Mouse (Mus musculus): ENCODE measurements at regions not wholly inside any gene's neighbourhood (a gene's known extent, or its start where the extent isn't known, plus 50 kb on each side); places are given as distances from the start of the nearest gene placed in this dataset.

- no peak for TF ChIP-seq POLR2A (IDR thresholded peaks at IDR 0.05; ENCODE audit: borderline replicate concordance, control insufficient read depth, low read depth, low read length)
- TF ChIP-seq CTCF (IDR thresholded peaks at IDR 0.05; ENCODE audit: control insufficient read depth, insufficient read depth, low read length) = no peak
Observed at GRCm38 (mm10) chr1:183780180-183780579, 232.9 kb upstream of the Dusp10 start.
